Mouse (Mus musculus): ENCODE measurements around the gene Plppr1.
"Not testable (repeated sequence)": the region's sequence is repeated elsewhere in the genome, so short reads cannot be mapped to it uniquely, and the experiment has no call there.

Gene Plppr1

DNA sequence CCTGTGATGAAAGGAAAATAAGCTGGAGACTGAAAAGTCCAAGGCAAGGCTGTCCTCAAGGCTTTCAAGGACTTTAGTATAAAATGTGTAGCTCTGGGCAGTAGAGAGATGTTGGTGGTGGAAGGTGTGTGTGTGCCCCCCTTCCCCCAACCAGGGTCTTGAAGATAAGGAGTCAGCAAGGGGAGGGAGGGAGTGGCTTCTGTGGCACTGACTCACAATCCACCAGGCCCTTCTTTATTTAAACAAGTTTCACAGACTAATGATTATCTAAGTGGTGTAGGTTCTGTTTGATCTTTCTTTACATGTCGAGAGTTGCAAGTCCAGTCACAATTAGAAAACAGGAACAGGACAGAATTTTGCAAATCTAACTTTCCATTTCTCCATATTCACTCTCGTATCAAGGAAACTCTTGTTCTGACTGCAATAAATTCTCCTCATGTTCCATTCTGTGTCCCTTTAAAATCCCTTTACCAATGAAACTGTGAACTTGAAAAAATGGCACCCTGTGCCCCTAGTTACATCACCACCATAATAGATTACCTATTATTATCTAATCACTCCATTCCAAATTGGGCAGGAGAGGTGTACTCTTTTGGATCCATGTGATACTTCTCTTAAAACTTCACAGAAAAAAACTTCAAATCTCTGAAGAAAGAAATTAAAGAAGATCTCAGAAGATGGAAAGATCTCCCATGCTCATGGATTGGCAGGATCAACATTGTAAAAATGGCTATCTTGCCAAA is 324.7 kb downstream of the Plppr1 start:
- DNase-seq (ENCODE audit: low read depth, low spot score), result not testable (repeated sequence)

DNA sequence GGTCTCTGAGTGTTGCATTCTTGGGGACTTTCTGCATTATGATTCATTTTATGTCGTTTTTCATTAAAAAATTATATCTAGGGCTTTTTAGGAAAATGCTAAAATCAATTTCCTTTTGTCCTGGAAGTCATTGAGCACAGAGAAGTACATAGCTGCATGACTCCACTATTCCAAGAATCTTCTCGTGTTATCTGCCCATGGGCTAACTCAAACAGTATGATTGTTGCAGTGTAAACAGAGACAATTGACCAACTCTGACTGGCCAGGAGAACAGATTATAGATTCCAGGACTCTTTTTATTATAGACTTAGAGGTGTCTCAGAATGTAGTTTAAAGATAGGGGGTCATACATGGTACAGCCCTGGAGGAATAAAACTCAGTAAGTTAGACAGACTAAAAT is 327.8 kb downstream of the Plppr1 start:
- no peak for DNase-seq (ENCODE audit: low read depth, low spot score)
